Mouse (Mus musculus): ENCODE measurements at regions not wholly inside any gene's neighbourhood (a gene's known extent, or its start where the extent isn't known, plus 50 kb on each side); places are given as distances from the start of the nearest gene placed in this dataset.

GRCm38 (mm10) chr15:60097141-60097540 is 80.7 kb upstream of the 4933412E24Rik start:
- 0 out of 2 replicates have a peak, but pooled peaks have one; percentile 53 for ATAC-seq (ENCODE audit: low FRiP score, low read depth)
- Histone ChIP-seq H3K9ac (no peak overlapping the region), H3K4me1 (no peaks in the 10 kb centered on the region), H3K9me3 (no peaks in the 10 kb centered on the region), H3K4me3 (no peak overlapping the region), H3K36me3 (no peaks in the 10 kb centered on the region), H3K27me3 (replicated peaks) (no peaks in the 10 kb centered on the region), H3K27ac (no peak overlapping the region), H3K4me2 (replicated peaks) (no peak overlapping the region)
- 19% methylated on average over 4 of the region's 4 CpGs for WGBS

DNA sequence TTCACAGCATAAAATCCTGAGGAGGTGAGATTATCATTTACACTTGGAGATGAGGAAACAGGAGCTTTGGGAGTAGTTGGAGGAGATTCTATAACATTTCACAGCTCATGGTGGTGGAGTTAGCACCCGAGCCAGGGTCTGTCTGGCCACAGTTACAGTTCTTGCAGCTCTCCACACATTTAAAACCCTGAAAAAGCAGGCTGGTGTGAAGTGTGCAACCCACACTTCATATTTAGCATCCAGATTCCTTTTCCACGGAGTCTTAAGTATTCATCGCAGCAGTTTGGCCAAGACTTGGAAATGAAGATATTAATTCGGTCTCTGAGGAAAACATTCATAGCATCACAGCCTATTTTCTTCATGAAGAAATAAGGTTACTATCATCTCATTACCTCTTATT is 79.7 kb upstream of the 4933412E24Rik start:
- H3K36me3 ChIP-seq: no peaks in the 10 kb centered on the region
- no peak overlapping the region for H3K4me3 ChIP-seq
- no peak overlapping the region for H3K9ac ChIP-seq
- no peak overlapping the region for H3K4me2 ChIP-seq (replicated peaks)
- no peaks in the 10 kb centered on the region for H3K4me1 ChIP-seq
- ATAC-seq (ENCODE audit: low FRiP score, low read depth): no peak
- H3K27ac ChIP-seq: no peak overlapping the region
- 92% methylated on average over 4 of the region's 4 CpGs for WGBS
- H3K27me3 ChIP-seq (replicated peaks): no peaks in the 10 kb centered on the region
- no peaks in the 10 kb centered on the region for H3K9me3 ChIP-seq

- H3K9me3 ChIP-seq: no peaks in the 10 kb centered on the region
- H3K27me3 ChIP-seq (replicated peaks): no peaks in the 10 kb centered on the region
- H3K9ac ChIP-seq: no peak overlapping the region
- no peaks in the 10 kb centered on the region for H3K36me3 ChIP-seq
- no peak overlapping the region for H3K4me3 ChIP-seq
- WGBS: 94% methylated on average over 5 of the region's 5 CpGs
- H3K4me1 ChIP-seq: no peaks in the 10 kb centered on the region
- no peak for ATAC-seq (ENCODE audit: low FRiP score, low read depth)
- H3K4me2 ChIP-seq (replicated peaks): no peak overlapping the region
- no peak overlapping the region for H3K27ac ChIP-seq
These were observed 73.5 kb upstream of the 4933412E24Rik start for GRCm38 (mm10) chr15:60089921-60090320.

DNA sequence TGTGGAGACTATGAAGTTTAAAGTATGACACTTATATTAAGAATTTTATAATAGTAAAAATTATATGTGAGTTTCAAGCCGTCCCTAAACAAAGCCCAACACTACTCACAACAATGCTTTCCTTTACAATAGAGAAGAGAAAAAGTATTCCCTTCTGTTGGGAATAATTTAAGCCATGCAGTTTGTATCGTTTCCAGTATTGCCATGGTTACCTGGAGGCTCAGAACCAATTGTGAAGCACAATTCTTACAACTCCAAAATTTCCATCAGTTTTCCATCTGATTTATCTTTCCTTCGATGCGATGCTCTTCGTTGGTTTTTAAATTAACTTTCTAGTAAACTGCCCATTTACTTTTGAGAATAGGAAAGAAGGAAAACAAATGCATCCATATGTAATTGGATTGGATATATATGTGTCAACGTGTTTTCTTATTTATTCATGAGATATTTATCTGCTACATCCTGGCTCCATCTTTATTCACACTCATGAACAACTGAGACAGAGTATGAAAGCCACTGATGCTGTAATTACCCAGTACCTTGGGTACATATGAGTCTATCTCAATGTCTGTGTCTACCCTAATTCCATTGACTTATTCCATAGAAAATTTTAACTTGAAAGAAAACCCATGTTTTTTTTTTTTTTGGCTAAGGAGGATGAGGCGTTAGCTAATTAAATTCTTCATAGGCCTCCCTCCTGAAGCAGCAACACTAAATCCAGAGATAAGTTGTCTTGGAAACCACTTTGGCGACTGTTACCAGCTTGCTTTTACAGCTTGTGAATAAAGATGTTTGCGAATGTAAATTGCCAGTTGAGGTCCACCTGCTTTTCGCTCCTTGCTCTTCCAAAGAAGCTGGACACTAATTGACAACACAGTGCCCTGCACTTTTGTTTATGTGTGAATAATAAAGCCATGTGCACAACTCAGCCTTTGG is 72.8 kb upstream of the 4933412E24Rik start:
- Histone ChIP-seq H3K9ac (no peak overlapping the region), H3K36me3 (no peaks in the 10 kb centered on the region), H3K27me3 (replicated peaks) (no peaks in the 10 kb centered on the region), H3K4me3 (no peak overlapping the region), H3K27ac (no peak overlapping the region), H3K9me3 (no peaks in the 10 kb centered on the region), H3K4me2 (replicated peaks) (no peak overlapping the region), H3K4me1 (no peaks in the 10 kb centered on the region)
- no peak for ATAC-seq (ENCODE audit: low FRiP score, low read depth)
- 80% methylated on average over 10 of the region's 10 CpGs for WGBS
